Mouse (Mus musculus): Measurements from ENCODE around the gene Disp1. TPM values are rescaled to one million over a fixed set of nuclear protein-coding genes. Genes with fewer than 3 reads are reported as not detected.

Gene Disp1
- polyA plus RNA-seq, 1 experiment from 2014 or later: 9.5 TPM

DNA sequence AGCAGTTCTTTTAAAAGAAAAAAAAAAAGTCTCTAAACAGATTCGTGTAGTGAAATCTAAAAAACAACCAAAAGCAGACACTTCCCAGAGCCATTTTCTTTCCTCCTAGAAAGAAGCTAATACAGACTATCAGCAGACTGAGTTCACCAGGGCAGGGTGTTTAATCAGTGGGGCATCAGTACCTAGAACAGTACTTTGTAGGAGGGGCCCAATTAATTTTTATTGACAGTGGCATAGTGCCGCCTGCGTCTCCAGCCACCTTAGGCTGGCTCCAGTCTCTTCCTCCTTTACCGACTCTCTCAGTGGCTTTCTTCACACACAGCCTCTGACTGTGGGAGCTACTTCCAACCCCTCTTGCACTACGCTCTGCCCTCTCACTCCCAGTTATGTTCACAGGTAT, 121.1 kb downstream of the Disp1 start:
- no peak overlapping the region for H3K4me3 ChIP-seq (replicated peaks)
- H3K4me1 ChIP-seq: peaks cover 5% of the 10 kb centered on the region; the same call in 1 of the 2 replicates
- H3K4me2 ChIP-seq: no peak overlapping the region
- H3K9ac ChIP-seq (replicated peaks): no peak overlapping the region
- no peak for ATAC-seq (ENCODE audit: low FRiP score)
- 0 out of 2 replicates have a peak, but pooled peaks cover 2% of the 10 kb centered on the region for H3K36me3 ChIP-seq
- no peaks in the 10 kb centered on the region for H3K27me3 ChIP-seq (replicated peaks)
- no peaks in the 10 kb centered on the region for H3K9me3 ChIP-seq (replicated peaks)
- no peak overlapping the region for H3K27ac ChIP-seq (replicated peaks)
- WGBS: 62% methylated on average over 5 of the region's 5 CpGs

DNA sequence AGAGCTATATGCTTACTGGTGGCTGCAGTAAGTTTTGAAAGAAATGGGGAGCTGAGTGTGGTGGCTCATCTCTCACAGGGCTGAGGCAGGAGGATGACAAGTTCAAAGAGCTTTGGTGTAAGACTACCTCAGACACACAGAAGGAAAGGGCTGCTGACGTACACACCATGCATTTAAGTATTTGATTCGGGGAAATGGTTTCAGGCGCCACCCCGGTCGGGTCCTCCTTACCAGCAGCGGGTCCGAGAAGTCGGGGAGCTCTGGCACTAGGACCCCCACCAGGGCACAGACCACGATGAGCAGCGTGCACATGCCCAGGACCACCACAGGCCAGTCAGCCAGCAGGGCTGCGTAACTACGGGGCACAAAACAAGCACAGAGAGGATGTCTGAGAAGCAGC, 121.6 kb downstream of the Disp1 start:
- H3K4me1 ChIP-seq: peaks cover 6% of the 10 kb centered on the region; the same call in 1 of the 2 replicates
- no peak overlapping the region for H3K9ac ChIP-seq (replicated peaks)
- H3K36me3 ChIP-seq: 0 out of 2 replicates have a peak, but pooled peaks cover 2% of the 10 kb centered on the region
- H3K4me2 ChIP-seq: no peak overlapping the region
- no peak for ATAC-seq (ENCODE audit: low FRiP score)
- H3K27ac ChIP-seq (replicated peaks): no peak overlapping the region
- H3K4me3 ChIP-seq (replicated peaks): no peak overlapping the region
- H3K27me3 ChIP-seq (replicated peaks): no peaks in the 10 kb centered on the region
- H3K9me3 ChIP-seq (replicated peaks): no peaks in the 10 kb centered on the region
- 94% methylated on average over 12 of the region's 12 CpGs for WGBS

DNA sequence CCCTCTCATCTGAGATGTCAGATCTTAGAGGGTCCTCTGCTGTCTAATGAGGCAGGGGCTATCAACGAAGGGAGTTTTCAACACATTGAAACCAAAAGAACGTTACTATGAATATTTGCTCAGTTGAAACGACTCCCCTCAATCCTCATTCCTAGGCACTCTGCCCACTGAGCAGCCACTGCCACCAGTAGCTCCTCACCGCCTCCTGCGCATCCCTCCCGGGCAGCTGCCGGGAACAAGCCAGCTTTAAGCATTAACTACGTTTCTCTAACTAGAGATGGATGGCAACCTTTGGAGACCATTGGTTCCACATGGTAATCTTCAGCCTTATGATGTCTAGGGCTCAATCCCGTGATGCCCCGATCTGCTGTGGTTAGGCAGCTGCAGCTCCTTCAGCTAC, 123.7 kb downstream of the Disp1 start:
- ATAC-seq (ENCODE audit: low FRiP score): no peak
- Histone ChIP-seq H3K36me3 (0 out of 2 replicates have a peak, but pooled peaks cover 2% of the 10 kb centered on the region), H3K9me3 (replicated peaks) (no peaks in the 10 kb centered on the region), H3K27me3 (replicated peaks) (no peaks in the 10 kb centered on the region), H3K4me3 (replicated peaks) (no peak overlapping the region), H3K27ac (replicated peaks) (no peak overlapping the region), H3K4me1 (peaks cover 6% of the 10 kb centered on the region; the same call in 1 of the 2 replicates), H3K4me2 (no peak overlapping the region), H3K9ac (replicated peaks) (no peak overlapping the region)
- 90% methylated on average over 10 of the region's 10 CpGs for WGBS

DNA sequence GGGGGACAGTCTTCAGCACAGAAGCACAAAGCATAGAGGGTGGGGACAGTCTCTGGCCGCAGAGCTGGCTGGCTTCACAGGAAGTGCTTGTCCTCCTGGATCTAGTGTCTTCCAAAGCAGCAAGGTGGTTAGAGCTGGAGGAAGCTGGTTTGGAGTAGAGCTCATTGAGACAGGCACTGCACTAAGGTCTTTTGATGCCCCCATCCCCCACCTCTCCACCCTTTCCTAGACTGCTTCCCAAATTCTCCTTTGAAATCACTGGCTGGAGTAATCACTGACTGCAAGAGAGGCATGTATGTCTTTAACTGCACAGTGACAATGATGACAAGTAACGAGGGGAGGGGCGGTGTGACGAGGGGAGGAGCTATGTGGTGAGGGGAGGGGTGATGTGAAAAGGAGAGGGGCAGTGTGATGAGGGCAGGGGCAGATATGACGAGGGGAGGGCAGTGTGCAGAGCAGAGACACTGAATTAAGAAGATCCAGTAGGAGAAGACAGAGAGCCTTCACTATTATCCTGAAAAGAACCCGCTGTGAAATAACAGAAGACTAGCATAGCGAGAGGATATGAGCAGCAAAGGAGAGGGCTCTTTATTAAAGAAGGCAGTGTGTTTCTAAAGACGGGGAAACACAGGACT, 125.8 kb downstream of the Disp1 start:
- ATAC-seq (ENCODE audit: low FRiP score): no peak
- Histone ChIP-seq H3K4me2 (no peak overlapping the region), H3K9ac (replicated peaks) (no peak overlapping the region)

DNA sequence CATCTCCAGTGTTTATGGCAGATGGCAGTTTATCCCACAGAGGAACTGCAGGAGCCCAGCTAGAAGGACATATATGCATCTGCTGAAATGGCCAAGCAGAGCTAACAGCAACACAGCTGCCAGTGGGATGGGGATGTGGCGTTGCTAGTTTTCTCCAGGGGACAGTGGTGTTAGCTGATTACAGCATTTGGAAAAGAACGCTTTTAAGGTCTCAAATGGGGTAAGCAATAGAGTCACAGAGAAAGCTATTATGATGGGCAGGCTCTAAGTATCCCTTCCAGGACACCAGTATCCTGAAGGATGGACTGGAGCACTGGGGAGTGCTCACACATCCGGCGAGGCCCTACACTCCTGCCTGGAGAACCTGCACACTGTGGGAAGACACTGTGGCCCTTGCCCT, 129.0 kb downstream of the Disp1 start:
- Histone ChIP-seq H3K9ac (replicated peaks) (no peak overlapping the region), H3K4me2 (no peak overlapping the region), H3K27ac (replicated peaks) (no peak overlapping the region), H3K4me1 (peaks cover 6% of the 10 kb centered on the region; the same call in 1 of the 2 replicates), H3K9me3 (replicated peaks) (no peaks in the 10 kb centered on the region), H3K27me3 (replicated peaks) (no peaks in the 10 kb centered on the region), H3K36me3 (peaks cover 25% of the 10 kb centered on the region), H3K4me3 (replicated peaks) (no peak overlapping the region)
- ATAC-seq (ENCODE audit: low FRiP score): no peak
- 73% methylated on average over 4 of the region's 4 CpGs for WGBS

More for the DNA sequence above, 125.8 kb downstream of the Disp1 start:
- H3K4me1 ChIP-seq: peaks cover 6% of the 10 kb centered on the region; the same call in 1 of the 2 replicates
- no peak overlapping the region for H3K4me3 ChIP-seq (replicated peaks)
- H3K36me3 ChIP-seq: 0 out of 2 replicates have a peak, but pooled peaks cover 2% of the 10 kb centered on the region
- no peaks in the 10 kb centered on the region for H3K9me3 ChIP-seq (replicated peaks)
- WGBS: 55% methylated on average over 8 of the region's 8 CpGs
- H3K27me3 ChIP-seq (replicated peaks): no peaks in the 10 kb centered on the region
- H3K27ac ChIP-seq (replicated peaks): no peak overlapping the region

DNA sequence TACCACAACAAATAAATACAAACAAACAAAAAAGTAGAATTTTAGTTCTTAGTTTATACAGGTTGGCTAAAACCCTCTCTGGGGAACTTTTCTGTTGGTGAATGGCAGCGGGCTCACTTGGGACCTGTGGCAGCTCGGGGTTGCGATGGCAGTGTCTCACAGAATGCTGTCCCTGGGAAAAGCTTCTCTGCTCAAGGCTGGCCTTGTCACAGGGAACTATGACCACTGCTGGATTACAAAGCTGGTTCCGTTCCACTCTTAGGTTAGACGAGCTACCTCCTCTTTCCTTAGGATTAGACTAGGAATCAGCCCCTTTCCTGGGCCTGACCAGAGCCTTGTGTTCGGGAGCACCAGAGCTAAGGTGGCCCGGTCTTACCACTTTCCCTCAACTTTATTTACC, 130.1 kb downstream of the Disp1 start:
- H3K4me2 ChIP-seq: no peak overlapping the region
- ATAC-seq (ENCODE audit: low FRiP score): no peak
- peaks cover 36% of the 10 kb centered on the region for H3K36me3 ChIP-seq
- no peak overlapping the region for H3K27ac ChIP-seq (replicated peaks)
- no peak overlapping the region for H3K9ac ChIP-seq (replicated peaks)
- H3K4me3 ChIP-seq (replicated peaks): no peak overlapping the region
- no peaks in the 10 kb centered on the region for H3K27me3 ChIP-seq (replicated peaks)
- H3K9me3 ChIP-seq (replicated peaks): no peaks in the 10 kb centered on the region
- WGBS: 95% methylated on average over 7 of the region's 7 CpGs
- peaks cover 4% of the 10 kb centered on the region; the same call in 1 of the 2 replicates for H3K4me1 ChIP-seq

DNA sequence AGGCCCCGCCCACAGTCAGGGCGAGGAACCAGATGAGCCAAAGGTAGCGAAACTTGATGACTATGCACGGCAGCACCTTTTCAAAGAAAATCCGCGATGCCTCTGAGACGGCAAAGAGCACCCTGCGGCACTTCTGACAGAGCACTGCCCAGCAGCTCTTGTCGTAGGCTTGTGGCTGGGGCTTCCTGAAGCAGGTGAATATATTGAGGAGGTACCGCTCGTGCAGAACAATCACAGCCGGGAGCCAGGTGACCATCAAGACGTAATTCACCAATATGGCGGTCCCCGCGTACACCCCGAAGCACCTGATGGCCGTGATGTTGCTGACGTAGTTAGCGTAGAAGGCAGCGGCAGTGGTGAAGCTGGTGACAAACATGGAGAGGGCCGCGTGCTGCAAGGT, 132.7 kb downstream of the Disp1 start:
- H3K9ac ChIP-seq (replicated peaks): no peak overlapping the region
- no peak overlapping the region for H3K27ac ChIP-seq (replicated peaks)
- no peak overlapping the region for H3K4me3 ChIP-seq (replicated peaks)
- no peak overlapping the region for H3K4me2 ChIP-seq
- no peak for ATAC-seq (ENCODE audit: low FRiP score)
- H3K9me3 ChIP-seq (replicated peaks): no peaks in the 10 kb centered on the region
- 96% methylated on average over 23 of the region's 23 CpGs for WGBS
- no peaks in the 10 kb centered on the region for H3K27me3 ChIP-seq (replicated peaks)
- H3K36me3 ChIP-seq: peaks cover 38% of the 10 kb centered on the region
- H3K4me1 ChIP-seq: peaks cover 6% of the 10 kb centered on the region; the same call in 1 of the 2 replicates

DNA sequence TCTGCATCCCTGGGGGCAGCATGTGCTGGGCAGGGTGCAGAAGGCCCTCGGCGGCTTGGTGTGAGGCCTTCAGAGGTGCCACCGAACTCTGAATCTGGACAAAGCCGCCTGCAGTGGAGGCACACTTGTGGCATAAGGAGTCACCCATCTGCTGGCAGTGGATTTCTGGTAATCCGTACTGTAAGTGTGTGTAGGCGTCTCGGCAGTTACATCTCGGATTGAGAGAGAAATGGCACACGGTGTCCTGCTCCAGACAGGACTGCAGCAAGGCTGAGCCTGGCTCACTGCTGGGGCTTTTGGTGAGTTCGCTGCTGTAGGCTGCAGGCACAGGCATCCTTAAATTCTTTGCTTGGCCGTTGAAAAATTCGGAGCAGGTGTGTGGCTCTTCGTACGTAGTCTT, 134.5 kb downstream of the Disp1 start:
- Histone ChIP-seq H3K36me3 (peaks cover 38% of the 10 kb centered on the region), H3K4me2 (no peak overlapping the region), H3K9me3 (replicated peaks) (no peaks in the 10 kb centered on the region), H3K27me3 (replicated peaks) (no peaks in the 10 kb centered on the region), H3K27ac (replicated peaks) (no peak overlapping the region), H3K4me3 (replicated peaks) (no peak overlapping the region), H3K4me1 (peaks cover 6% of the 10 kb centered on the region; the same call in 1 of the 2 replicates), H3K9ac (replicated peaks) (no peak overlapping the region)
- ATAC-seq (ENCODE audit: low FRiP score): no peak
- WGBS: 91% methylated on average over 14 of the region's 14 CpGs

DNA sequence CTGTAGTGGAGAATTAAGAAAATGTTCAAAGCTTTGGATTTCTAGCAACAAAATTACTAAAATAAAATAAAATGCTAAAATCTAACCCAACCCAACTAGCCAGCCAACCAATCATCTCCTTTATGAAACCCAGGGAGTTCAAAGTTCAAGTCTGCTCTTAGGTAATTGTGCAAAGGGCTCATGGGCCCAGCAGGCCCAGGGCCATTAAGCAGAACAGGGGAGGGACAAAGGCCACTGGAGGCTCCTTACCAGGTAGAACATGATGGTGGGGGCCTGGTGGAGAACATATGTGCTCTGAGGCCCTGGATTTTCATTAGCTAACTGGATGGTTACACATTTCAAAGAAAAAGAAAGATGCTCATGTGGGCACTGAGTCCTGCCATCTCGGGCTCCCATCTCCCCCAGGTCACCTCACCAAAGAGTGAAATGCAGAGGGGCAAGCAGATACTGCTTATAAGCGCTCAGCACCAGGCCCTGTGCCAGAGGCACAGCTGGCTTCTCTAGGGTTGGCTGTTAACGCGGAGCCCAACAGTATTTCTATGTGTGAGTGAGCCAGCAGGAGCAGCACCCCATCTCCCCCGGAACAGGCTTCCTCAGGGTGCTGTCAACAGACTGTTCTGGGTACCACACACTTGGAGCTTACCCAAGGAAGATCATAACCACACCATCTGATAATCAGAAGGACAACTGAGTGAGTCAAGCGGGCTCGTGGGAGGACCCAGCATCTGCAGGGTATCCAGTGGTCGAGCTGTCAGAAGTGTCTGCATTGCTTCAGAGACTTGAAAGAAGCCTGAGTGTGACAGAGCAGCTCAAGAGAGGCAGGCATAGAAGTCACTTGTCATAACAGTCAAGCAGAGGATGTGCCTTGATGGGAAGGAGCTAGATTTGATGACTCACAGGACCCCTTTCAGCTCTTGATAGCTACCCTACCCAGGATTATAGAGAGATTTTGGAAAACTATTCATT, 137.0 kb downstream of the Disp1 start:
- Histone ChIP-seq H3K27me3 (replicated peaks) (no peaks in the 10 kb centered on the region), H3K9me3 (replicated peaks) (no peaks in the 10 kb centered on the region), H3K4me3 (replicated peaks) (no peak overlapping the region), H3K4me1 (peaks cover 6% of the 10 kb centered on the region; the same call in 1 of the 2 replicates), H3K27ac (replicated peaks) (no peak overlapping the region), H3K4me2 (no peak overlapping the region), H3K36me3 (peaks cover 37% of the 10 kb centered on the region), H3K9ac (replicated peaks) (no peak overlapping the region)
- 72% methylated on average over 8 of the region's 8 CpGs for WGBS
- no peak for ATAC-seq (ENCODE audit: low FRiP score)

DNA sequence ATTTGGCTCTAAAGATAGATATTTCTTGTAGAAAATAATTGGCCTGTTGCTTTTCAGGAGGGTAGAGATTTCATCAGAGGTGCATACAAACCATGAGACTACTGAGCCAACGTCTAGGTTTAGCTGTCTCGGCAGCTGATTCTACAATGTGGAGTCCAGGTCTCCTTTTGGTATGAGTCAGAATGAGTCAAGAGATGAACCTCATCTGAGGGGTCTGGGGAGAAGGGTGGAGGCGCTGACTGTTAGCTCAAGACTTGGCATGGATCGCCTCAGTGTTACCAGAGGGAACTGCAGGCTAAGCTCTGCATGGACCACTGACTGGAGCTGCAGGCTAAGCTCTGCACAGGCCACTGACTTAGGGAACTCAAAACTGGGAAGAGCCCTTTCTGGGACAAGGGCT, 138.9 kb downstream of the Disp1 start:
- Histone ChIP-seq H3K27me3 (replicated peaks) (no peaks in the 10 kb centered on the region), H3K9ac (replicated peaks) (no peak overlapping the region), H3K36me3 (peaks cover 17% of the 10 kb centered on the region), H3K27ac (replicated peaks) (no peak overlapping the region), H3K4me2 (no peak overlapping the region), H3K4me3 (replicated peaks) (no peak overlapping the region), H3K9me3 (replicated peaks) (no peaks in the 10 kb centered on the region), H3K4me1 (peaks cover 9% of the 10 kb centered on the region; the same call in 1 of the 2 replicates)
- no peak for ATAC-seq (ENCODE audit: low FRiP score)
- WGBS: 90% methylated on average over 4 of the region's 4 CpGs

DNA sequence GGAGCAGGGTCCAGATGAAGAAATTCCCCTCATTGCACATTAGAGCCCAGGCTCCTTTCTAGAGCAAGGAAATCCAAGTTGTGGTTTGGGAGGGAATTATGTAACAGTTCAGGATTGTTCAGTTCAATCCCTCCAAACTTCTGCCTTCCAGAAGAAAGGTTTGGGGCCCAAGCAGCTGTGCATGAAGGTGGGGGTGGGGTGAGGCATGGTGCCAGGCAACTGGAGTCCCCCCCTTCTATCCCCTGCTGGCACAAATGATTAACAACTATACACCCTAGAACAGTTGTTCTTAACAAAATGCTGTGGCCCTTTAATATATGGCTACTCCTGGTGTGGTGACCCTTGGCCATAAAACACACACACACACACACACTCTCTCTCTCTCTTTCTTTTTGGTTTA, 140.2 kb downstream of the Disp1 start:
- Histone ChIP-seq H3K36me3 (peaks cover 4% of the 10 kb centered on the region; the same call in 1 of the 2 replicates), H3K27ac (replicated peaks) (no peak overlapping the region), H3K4me1 (peaks cover 9% of the 10 kb centered on the region; the same call in 1 of the 2 replicates), H3K4me3 (replicated peaks) (no peak overlapping the region), H3K4me2 (no peak overlapping the region), H3K9ac (replicated peaks) (no peak overlapping the region), H3K9me3 (replicated peaks) (no peaks in the 10 kb centered on the region), H3K27me3 (replicated peaks) (no peaks in the 10 kb centered on the region)
- ATAC-seq (ENCODE audit: low FRiP score): no peak
